Mouse (Mus musculus) stomach, embryonic 15.5 days (tissue): ENCODE results near the gene Stra6l. TPM values are rescaled to one million over a fixed set of nuclear protein-coding genes. Genes with fewer than 3 reads are reported as not detected.
A peak's percentile ranks its signal among the peaks of the same experiment; 100 is the strongest.

Experiments
- ATAC-seq: fragments of 200-750 bp; cut with Nextera tagmentation; 2 replicates; pipeline ENCODE4 v1.8.0; 2017; ENCODE audit warnings: low read depth, moderate number of reproducible peaks, moderate TSS enrichment; ENCODE audit not compliant: insufficient read depth, low FRiP score
- H3K27ac ChIP-seq: fragments of 300-500 bp; sonication (generic); 2 replicates; pipeline ENCODE4 v1.5.1; 2015; ENCODE audit warnings: mild to moderate bottlenecking, inconsistent platforms
- H3K27me3 ChIP-seq: fragments of 300-500 bp; sonication (generic); replicated peaks from 2 replicates; pipeline ENCODE4 v1.6.1; 2015; ENCODE audit warnings: inconsistent platforms
- H3K36me3 ChIP-seq: fragments of 300-500 bp; sonication (generic); 2 replicates; pipeline ENCODE4 v1.6.1; 2015; ENCODE audit warnings: inconsistent platforms
- H3K4me1 ChIP-seq: fragments of 300-500 bp; sonication (generic); 2 replicates; pipeline ENCODE4 v1.6.1; 2015; ENCODE audit warnings: inconsistent platforms
- H3K4me2 ChIP-seq: fragments of 300-500 bp; sonication (generic); 2 replicates; pipeline ENCODE4 v1.6.1; 2015; ENCODE audit warnings: mild to moderate bottlenecking, inconsistent platforms
- H3K4me3 ChIP-seq: fragments of 300-500 bp; sonication (generic); replicated peaks from 2 replicates; pipeline ENCODE4 v1.5.1; 2015; ENCODE audit warnings: inconsistent platforms
- H3K9ac ChIP-seq: fragments of 300-500 bp; sonication (generic); 2 replicates; pipeline ENCODE4 v1.6.1; 2015; ENCODE audit warnings: inconsistent platforms
- H3K9me3 ChIP-seq: fragments of 300-500 bp; sonication (generic); 2 replicates; pipeline ENCODE4 v1.6.1; 2016; ENCODE audit warnings: inconsistent platforms
- WGBS: fragments of 180-500 bp; shearing (Covaris S2); methylation state at CpG from one replicate; pipeline ENCODE4 v1.1.7; 2015; 5-methylcytosine and 5-hydroxymethylcytosine counted together
- polyA plus RNA-seq: library from polyadenylated mRNA; unstranded; fragments of >200 nt; fragmentation: Nextera tagmentation; extraction: Ambion mirVana; gene quantifications from 2 replicates; pipeline ENCODE4 v1.2.1, GENCODE M21; 2015

Stra6l gene
- polyA plus RNA-seq, result 1.5 and 1.7 TPM in 2 replicates

DNA sequence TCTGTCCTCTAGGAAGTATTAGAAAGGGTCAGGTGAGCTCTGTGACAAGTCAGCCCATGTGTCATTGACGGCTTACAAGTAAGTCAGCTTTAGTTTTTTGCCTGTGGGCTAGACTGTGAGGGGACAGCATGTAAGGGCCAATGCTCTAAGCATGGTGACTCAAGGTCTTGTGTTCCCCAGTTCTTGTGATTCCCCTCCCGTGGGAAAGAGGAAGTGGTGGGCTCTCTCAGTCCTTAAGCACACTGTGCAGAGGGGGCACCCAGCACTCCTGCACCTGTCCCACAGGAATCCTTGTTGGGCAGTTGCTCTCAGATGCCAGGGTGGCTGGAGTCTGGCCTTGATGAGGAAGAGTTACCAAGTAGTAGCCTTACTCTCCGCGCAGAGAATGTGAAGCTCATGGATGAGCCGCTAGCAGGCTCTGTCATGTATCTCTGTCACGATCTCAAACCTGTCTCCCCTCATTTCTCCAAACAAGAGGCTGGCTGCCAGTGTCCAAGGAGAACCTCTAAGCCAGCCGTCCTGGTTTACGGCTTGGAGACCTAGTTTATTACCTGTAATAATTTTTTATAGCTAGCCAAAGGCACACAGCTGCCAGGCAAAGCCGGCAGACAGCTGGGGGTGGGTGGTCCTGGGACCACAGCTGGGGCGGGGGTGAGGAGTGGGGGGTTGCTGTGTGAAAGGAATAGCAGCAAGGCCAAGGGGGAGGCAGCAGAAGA is at the start of gene Stra6l:
Gene Stra6l (plus strand): TSS at position 556 of the 716 bp plus-strand sequence.
- Histone ChIP-seq H3K27ac (no peak within 1 kb of the TSS), H3K4me1 (no peaks in the 10 kb centered on the region; the same call in 1 of the 2 replicates), H3K36me3 (no peaks in the 10 kb centered on the region), H3K4me2 (no peak within 1 kb of the TSS), H3K27me3 (no peaks in the 10 kb centered on the region; the same call in 1 of the 2 replicates), H3K4me3 (no peak within 1 kb of the TSS), H3K9ac (no peak within 1 kb of the TSS), H3K9me3 (no peaks in the 10 kb centered on the region)
- ATAC-seq, result no peak
- WGBS, result 47% methylated on average over 10 of the region's 10 CpGs

DNA sequence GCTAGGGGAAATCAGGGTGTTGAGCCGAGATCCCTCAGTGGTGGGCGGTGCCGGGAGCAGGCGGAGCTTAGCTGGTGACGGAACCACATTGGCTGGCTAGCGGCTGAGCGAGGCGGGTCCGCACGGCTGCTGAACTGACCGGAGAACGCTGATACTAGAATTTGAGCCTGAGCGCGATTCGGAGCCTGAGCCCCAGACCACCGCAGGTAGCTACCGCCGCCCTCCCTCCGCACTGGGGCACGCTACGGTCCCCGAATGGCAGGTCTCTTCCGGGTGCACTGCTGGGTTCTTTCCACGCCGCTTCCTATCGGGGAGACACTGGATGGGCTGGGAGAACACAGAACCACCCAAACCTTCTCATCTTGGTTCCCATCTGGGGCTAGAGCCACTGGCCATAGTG is 49.5 kb upstream of the Stra6l start, which contains the start of gene Aldh1b1:
Gene Aldh1b1 (plus strand): TSS at position 59 of the 400 bp plus-strand sequence.
- 0% methylated on average over 26 of the region's 26 CpGs for WGBS
- Histone ChIP-seq H3K27ac (peak within 1 kb of the TSS; percentile 48), H3K4me1 (peaks cover 19% of the 10 kb centered on the region), H3K4me3 (peak within 1 kb of the TSS; percentile 56), H3K9me3 (no peaks in the 10 kb centered on the region), H3K27me3 (no peaks in the 10 kb centered on the region), H3K4me2 (peak within 1 kb of the TSS; percentile 85), H3K9ac (peak within 1 kb of the TSS; percentile 50), H3K36me3 (0 out of 2 replicates have a peak, but pooled peaks cover 6% of the 10 kb centered on the region)
- ATAC-seq, result peak; percentile 74; the same call in 1 of the 2 replicates

DNA sequence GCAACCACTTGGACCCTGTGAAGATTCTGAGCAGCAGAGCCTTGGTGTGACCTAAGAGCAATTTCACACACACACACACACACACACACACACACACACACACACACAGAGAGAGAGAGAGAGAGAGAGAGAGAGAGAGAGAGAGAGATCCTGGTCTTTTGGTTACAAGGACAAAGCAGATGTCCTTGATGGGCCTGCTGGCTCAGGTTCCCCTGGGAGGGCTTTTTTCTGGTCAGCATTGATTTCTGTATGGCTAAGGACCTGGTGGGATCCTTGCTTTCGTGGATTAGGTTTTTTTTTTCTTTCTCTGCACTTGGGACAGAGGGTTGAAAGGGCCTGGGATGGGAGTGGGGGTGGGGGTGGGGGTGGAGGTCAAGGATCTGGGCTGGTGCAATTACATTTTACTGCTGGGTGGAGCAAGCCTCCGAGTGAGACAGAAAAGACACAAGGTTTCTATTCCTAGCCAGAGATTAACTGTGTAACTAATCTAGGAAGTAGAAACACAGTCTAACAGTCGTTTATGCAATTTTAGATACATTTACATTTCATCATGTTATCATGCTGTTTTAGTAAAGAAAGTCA is 48.4 kb upstream of the Stra6l start:
- H3K27ac ChIP-seq, result peak overlapping the region; percentile 40; the same call in 1 of the 2 replicates
- no peak overlapping the region for H3K9ac ChIP-seq
- H3K4me2 ChIP-seq, result peak overlapping the region; percentile 85
- peak overlapping the region; percentile 56; the same call in 1 of the 2 replicates for H3K4me3 ChIP-seq
- 44% methylated on average over 3 of the region's 3 CpGs for WGBS
- H3K27me3 ChIP-seq, result no peaks in the 10 kb centered on the region
- no peaks in the 10 kb centered on the region for H3K9me3 ChIP-seq
- 0 out of 2 replicates have a peak, but pooled peaks cover 6% of the 10 kb centered on the region for H3K36me3 ChIP-seq
- ATAC-seq, result no peak
- H3K4me1 ChIP-seq, result peaks cover 16% of the 10 kb centered on the region

GRCm38 (mm10) chr4:45802900-45803299 is 45.6 kb upstream of the Stra6l start:
- Histone ChIP-seq H3K27ac (no peak overlapping the region), H3K4me1 (peaks cover 11% of the 10 kb centered on the region; the same call in 1 of the 2 replicates), H3K4me2 (no peak overlapping the region), H3K9me3 (no peaks in the 10 kb centered on the region), H3K36me3 (0 out of 2 replicates have a peak, but pooled peaks cover 6% of the 10 kb centered on the region), H3K4me3 (no peak overlapping the region), H3K27me3 (no peaks in the 10 kb centered on the region), H3K9ac (no peak overlapping the region)
- WGBS, result 94% methylated on average over 14 of the region's 14 CpGs
- ATAC-seq, result no peak

GRCm38 (mm10) chr4:45808034-45808433 is 40.4 kb upstream of the Stra6l start:
- Histone ChIP-seq H3K4me2 (no peak overlapping the region), H3K27me3 (no peaks in the 10 kb centered on the region), H3K9me3 (no peaks in the 10 kb centered on the region), H3K9ac (no peak overlapping the region), H3K4me1 (no peaks in the 10 kb centered on the region), H3K4me3 (no peak overlapping the region), H3K27ac (no peak overlapping the region), H3K36me3 (0 out of 2 replicates have a peak, but pooled peaks cover 2% of the 10 kb centered on the region)
- WGBS, result 54% methylated on average over 7 of the region's 7 CpGs
- no peak for ATAC-seq

GRCm38 (mm10) chr4:45811250-45811649 is 37.2 kb upstream of the Stra6l start:
- no peaks in the 10 kb centered on the region for H3K9me3 ChIP-seq
- H3K4me3 ChIP-seq, result no peak overlapping the region
- ATAC-seq, result no peak
- H3K36me3 ChIP-seq, result no peaks in the 10 kb centered on the region
- no peak overlapping the region for H3K9ac ChIP-seq
- WGBS, result 33% methylated on average over 8 of the region's 8 CpGs
- no peak overlapping the region for H3K4me2 ChIP-seq
- H3K27ac ChIP-seq, result no peak overlapping the region
- H3K4me1 ChIP-seq, result no peaks in the 10 kb centered on the region
- no peaks in the 10 kb centered on the region for H3K27me3 ChIP-seq

DNA sequence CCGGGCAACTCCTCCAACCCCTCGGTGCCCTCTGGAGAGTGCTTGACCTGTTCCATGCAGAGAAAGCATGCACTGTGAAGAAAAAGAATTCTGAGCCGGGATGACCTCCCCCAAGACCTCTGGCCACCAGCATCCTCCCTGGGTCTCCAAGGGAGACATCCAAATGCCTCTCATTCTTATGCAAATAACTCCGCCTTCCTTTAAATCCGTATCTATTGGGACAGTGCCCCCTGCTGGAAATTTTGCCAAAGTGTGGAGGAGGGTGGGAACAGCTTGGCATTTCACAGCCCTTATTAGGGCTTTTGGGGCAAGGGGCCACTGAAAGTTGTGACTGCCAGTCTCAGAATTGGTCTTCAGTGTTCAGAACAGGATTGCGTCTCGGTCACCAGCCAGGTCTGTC is 32.9 kb upstream of the Stra6l start:
- H3K27ac ChIP-seq, result no peak overlapping the region
- H3K4me1 ChIP-seq, result peaks cover 4% of the 10 kb centered on the region
- WGBS, result 47% methylated on average over 7 of the region's 7 CpGs

DNA sequence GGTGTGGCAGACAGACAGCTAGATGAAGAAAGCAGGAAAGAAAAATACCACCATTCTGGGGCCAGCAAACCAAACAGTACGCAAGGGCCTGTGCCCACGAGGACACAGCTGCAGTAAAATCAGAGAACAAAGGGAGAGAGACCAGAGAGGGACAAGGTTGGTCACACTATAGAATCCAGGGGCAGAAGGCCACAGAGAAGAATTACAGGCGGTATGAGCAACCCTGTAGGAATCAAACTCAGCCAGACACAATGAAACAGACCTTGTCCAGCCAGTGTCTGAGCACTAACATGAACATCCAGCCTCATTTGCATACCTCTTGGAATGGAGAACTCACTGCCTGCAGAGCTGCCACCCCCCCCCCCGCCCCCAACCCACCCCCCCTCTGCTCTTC is 29.7 kb upstream of the Stra6l start:
- no peaks in the 10 kb centered on the region for H3K9me3 ChIP-seq
- no peaks in the 10 kb centered on the region for H3K36me3 ChIP-seq
- H3K27ac ChIP-seq, result no peak overlapping the region
- H3K4me2 ChIP-seq, result peak overlapping the region; percentile 56
- 27% methylated on average over 4 of the region's 4 CpGs for WGBS
- H3K4me3 ChIP-seq, result no peak overlapping the region; the same call in 1 of the 2 replicates
- H3K9ac ChIP-seq, result no peak overlapping the region
- H3K4me1 ChIP-seq, result peaks cover 4% of the 10 kb centered on the region
- ATAC-seq, result no peak
- H3K27me3 ChIP-seq, result peaks cover 9% of the 10 kb centered on the region

More for the DNA sequence above, 32.9 kb upstream of the Stra6l start:
- Histone ChIP-seq H3K9me3 (no peaks in the 10 kb centered on the region), H3K9ac (no peak overlapping the region), H3K36me3 (no peaks in the 10 kb centered on the region), H3K4me2 (no peak overlapping the region), H3K4me3 (no peak overlapping the region), H3K27me3 (no peaks in the 10 kb centered on the region)
- no peak for ATAC-seq

GRCm38 (mm10) chr4:45819208-45819931 is 29.1 kb upstream of the Stra6l start:
- Histone ChIP-seq H3K9me3 (no peaks in the 10 kb centered on the region), H3K9ac (no peak overlapping the region), H3K4me1 (peaks cover 4% of the 10 kb centered on the region), H3K4me2 (peak overlapping the region; percentile 56), H3K4me3 (peak overlapping the region; percentile 22), H3K27ac (peak overlapping the region; percentile 59), H3K36me3 (no peaks in the 10 kb centered on the region), H3K27me3 (peaks cover 15% of the 10 kb centered on the region)
- peak; percentile 53 for ATAC-seq
- WGBS, result 5% methylated on average over 17 of the region's 17 CpGs

DNA sequence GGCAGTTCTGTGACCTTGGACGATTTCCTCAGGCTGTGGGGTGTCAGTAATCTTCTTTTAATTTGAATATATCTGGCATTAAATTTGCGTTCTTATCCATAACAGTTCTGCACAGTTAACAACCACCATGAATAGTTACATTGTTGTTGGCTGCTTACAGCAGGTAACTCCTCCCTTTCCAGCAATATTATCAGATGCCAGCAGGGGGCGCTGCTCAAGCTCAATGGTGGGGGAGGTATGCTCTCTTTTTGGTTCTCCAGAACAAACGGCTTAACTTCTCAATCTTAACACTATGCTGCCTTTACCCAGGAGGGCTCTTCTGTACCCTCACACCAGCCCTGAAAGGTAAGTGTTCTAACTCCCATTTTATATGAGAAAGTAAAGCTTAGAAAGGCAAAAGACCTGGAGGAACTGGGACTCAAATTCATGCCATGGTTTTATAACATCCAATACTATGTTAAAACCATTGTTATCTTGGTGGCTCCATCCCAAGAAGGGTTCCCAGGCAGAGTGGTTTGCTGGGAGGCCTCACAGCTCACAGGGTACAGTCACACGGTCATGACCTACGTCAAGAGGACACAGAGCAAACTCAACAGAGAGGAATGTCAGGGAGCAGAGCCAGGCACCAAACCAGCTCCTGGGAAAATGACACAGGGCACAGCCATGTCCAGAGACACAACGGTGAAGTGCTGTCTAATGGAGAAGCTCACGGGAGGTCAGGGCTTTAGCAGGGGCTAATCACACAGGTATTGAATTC is 28.2 kb upstream of the Stra6l start:
- Histone ChIP-seq H3K27me3 (peaks cover 24% of the 10 kb centered on the region), H3K9me3 (no peaks in the 10 kb centered on the region), H3K4me3 (no peak overlapping the region), H3K36me3 (no peaks in the 10 kb centered on the region), H3K9ac (no peak overlapping the region), H3K4me2 (peak overlapping the region; percentile 56), H3K4me1 (peaks cover 4% of the 10 kb centered on the region), H3K27ac (0 out of 2 replicates have a peak overlapping the region, but pooled peaks have one; percentile 59)
- ATAC-seq, result no peak
- 36% methylated on average over 8 of the region's 8 CpGs for WGBS

- H3K9me3 ChIP-seq, result no peaks in the 10 kb centered on the region
- no peak overlapping the region for H3K4me3 ChIP-seq
- 50% methylated on average over 3 of the region's 3 CpGs for WGBS
- H3K27ac ChIP-seq, result no peak overlapping the region
- peaks cover 41% of the 10 kb centered on the region for H3K27me3 ChIP-seq
- H3K4me1 ChIP-seq, result peaks cover 13% of the 10 kb centered on the region
- no peaks in the 10 kb centered on the region for H3K36me3 ChIP-seq
- ATAC-seq, result no peak
- no peak overlapping the region for H3K9ac ChIP-seq
- no peak overlapping the region for H3K4me2 ChIP-seq
Measured at GRCm38 (mm10) chr4:45821995-45822394, 26.5 kb upstream of the Stra6l start.
